Mouse (Mus musculus): Measurements from ENCODE around the gene Palld. TPM values are rescaled to one million over a fixed set of nuclear protein-coding genes. Genes with fewer than 3 reads are reported as not detected.

The Palld gene
- polyA plus RNA-seq, 1 experiment from 2014 or later, result 17.3 TPM

GRCm38 (mm10) chr8:61665021-61665420, 237.5 kb downstream of the Palld start:
- H3K9me3 ChIP-seq (ENCODE audit: control insufficient read depth, low read length), result no peaks in the 10 kb centered on the region
- H3K36me3 ChIP-seq (replicated peaks; ENCODE audit: control insufficient read depth, insufficient read depth), result no peaks in the 10 kb centered on the region
- H3K27ac ChIP-seq, result no peak overlapping the region
- no peaks in the 10 kb centered on the region for H3K27me3 ChIP-seq (ENCODE audit: control insufficient read depth, insufficient read depth, low read length)
- DNase-seq (ENCODE audit: low spot score) (no peak), ATAC-seq (ENCODE audit: low FRiP score) (no peak)
- WGBS, result 55% methylated on average over 8 of the region's 8 CpGs
- H3K9ac ChIP-seq, result no peak overlapping the region
- no peaks in the 10 kb centered on the region; the same call in 1 of the 2 replicates for H3K4me1 ChIP-seq (replicated peaks; ENCODE audit: control insufficient read depth, insufficient read depth, low read length)
- no peak overlapping the region for H3K4me3 ChIP-seq (replicated peaks; ENCODE audit: low read length)
- H3K4me2 ChIP-seq (replicated peaks), result no peak overlapping the region

- Histone ChIP-seq H3K4me3 (replicated peaks; ENCODE audit: low read length) (no peak overlapping the region), H3K27me3 (ENCODE audit: control insufficient read depth, insufficient read depth, low read length) (no peaks in the 10 kb centered on the region), H3K4me1 (replicated peaks; ENCODE audit: control insufficient read depth, insufficient read depth, low read length) (no peaks in the 10 kb centered on the region; the same call in 1 of the 2 replicates), H3K27ac (no peak overlapping the region), H3K9ac (no peak overlapping the region), H3K36me3 (replicated peaks; ENCODE audit: control insufficient read depth, insufficient read depth) (no peaks in the 10 kb centered on the region), H3K9me3 (ENCODE audit: control insufficient read depth, low read length) (no peaks in the 10 kb centered on the region), H3K4me2 (replicated peaks) (no peak overlapping the region)
- no peak for DNase-seq (ENCODE audit: low spot score)
- 86% methylated on average over 6 of the region's 6 CpGs for WGBS
- no peak for ATAC-seq (ENCODE audit: low FRiP score)
These were observed 238.3 kb downstream of the Palld start for GRCm38 (mm10) chr8:61664162-61664561.

DNA sequence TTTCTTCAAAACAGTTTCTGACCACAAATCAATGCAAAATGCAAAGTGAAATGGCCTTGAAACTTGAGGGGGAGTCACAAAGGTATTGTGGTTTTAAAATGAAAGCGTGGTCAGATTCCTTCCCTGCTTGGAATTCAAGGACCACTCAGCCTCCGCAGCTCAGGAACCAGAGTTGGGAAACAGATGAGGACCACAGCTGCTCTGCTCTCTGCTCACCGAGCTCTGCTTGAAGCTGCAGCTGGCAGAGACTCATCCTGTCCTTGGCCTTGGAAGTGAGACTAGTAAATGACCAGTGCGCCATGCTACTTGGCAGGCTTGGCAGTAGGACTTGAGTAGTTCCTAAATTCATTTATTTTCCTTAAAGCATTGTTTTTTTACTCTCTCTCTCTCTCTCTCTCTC, 239.7 kb downstream of the Palld start:
- Histone ChIP-seq H3K9me3 (ENCODE audit: control insufficient read depth, low read length) (no peaks in the 10 kb centered on the region), H3K27me3 (ENCODE audit: control insufficient read depth, insufficient read depth, low read length) (no peaks in the 10 kb centered on the region), H3K27ac (no peak overlapping the region), H3K4me2 (replicated peaks) (no peak overlapping the region), H3K4me1 (replicated peaks; ENCODE audit: control insufficient read depth, insufficient read depth, low read length) (no peaks in the 10 kb centered on the region; the same call in 1 of the 2 replicates), H3K4me3 (replicated peaks; ENCODE audit: low read length) (no peak overlapping the region), H3K9ac (no peak overlapping the region), H3K36me3 (replicated peaks; ENCODE audit: control insufficient read depth, insufficient read depth) (no peaks in the 10 kb centered on the region)
- WGBS, result 89% methylated on average over 4 of the region's 4 CpGs
- DNase-seq (ENCODE audit: low spot score) (no peak), ATAC-seq (ENCODE audit: low FRiP score) (no peak)

DNA sequence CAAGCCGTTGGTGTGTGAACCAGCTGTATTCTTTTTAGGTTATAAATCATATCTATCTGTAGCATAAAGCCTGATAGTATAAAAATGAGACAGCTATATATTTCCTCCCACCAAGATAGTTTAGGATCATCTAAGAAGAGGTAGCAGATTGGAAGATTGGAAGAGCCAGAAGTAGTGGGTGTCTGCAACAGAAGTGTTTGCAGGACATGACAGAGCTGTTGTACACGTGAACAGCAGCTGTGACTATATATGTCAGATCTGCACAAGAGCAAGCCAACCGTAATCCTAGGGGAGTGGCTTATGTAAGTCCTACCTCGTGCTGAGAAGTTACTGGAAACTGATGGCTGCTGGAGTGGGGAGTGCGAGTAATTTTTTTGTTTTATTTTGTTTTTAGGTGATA, 240.9 kb downstream of the Palld start:
- Histone ChIP-seq H3K27ac (no peak overlapping the region), H3K9me3 (ENCODE audit: control insufficient read depth, low read length) (no peaks in the 10 kb centered on the region), H3K4me1 (replicated peaks; ENCODE audit: control insufficient read depth, insufficient read depth, low read length) (no peaks in the 10 kb centered on the region; the same call in 1 of the 2 replicates), H3K9ac (no peak overlapping the region), H3K36me3 (replicated peaks; ENCODE audit: control insufficient read depth, insufficient read depth) (no peaks in the 10 kb centered on the region), H3K27me3 (ENCODE audit: control insufficient read depth, insufficient read depth, low read length) (no peaks in the 10 kb centered on the region), H3K4me3 (replicated peaks; ENCODE audit: low read length) (no peak overlapping the region), H3K4me2 (replicated peaks) (no peak overlapping the region)
- WGBS, result 95% methylated on average over 5 of the region's 5 CpGs
- no peak for ATAC-seq (ENCODE audit: low FRiP score)
- DNase-seq (ENCODE audit: low spot score), result no peak

DNA sequence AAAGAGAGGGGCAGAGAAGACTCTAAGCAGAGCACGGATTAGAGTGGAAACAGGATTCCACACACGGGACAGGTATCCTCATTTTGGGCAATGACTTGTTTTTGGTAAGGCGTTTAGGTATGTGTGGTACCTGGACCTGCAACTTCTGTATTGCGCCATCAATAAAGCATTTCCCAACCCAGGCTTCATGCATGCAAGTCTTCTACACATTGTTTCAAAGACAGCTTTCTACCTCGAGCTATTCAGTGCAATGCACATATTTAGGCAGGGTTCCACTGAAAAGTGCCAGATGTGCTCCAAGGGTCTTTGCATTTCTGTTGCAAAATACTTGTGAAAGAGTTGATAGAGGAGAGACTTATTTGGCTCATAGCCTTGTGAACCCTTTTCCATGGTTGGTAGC, 241.5 kb downstream of the Palld start:
- Histone ChIP-seq H3K4me2 (replicated peaks) (no peak overlapping the region), H3K27me3 (ENCODE audit: control insufficient read depth, insufficient read depth, low read length) (no peaks in the 10 kb centered on the region), H3K4me1 (replicated peaks; ENCODE audit: control insufficient read depth, insufficient read depth, low read length) (no peaks in the 10 kb centered on the region; the same call in 1 of the 2 replicates), H3K9ac (no peak overlapping the region), H3K27ac (no peak overlapping the region), H3K9me3 (ENCODE audit: control insufficient read depth, low read length) (no peaks in the 10 kb centered on the region), H3K4me3 (replicated peaks; ENCODE audit: low read length) (no peak overlapping the region), H3K36me3 (replicated peaks; ENCODE audit: control insufficient read depth, insufficient read depth) (no peaks in the 10 kb centered on the region)
- DNase-seq (ENCODE audit: low spot score), result no peak
- 94% methylated on average over 5 of the region's 5 CpGs for WGBS
- no peak for ATAC-seq (ENCODE audit: low FRiP score)

GRCm38 (mm10) chr8:61651955-61652354, 250.5 kb downstream of the Palld start:
- no peaks in the 10 kb centered on the region for H3K27me3 ChIP-seq (ENCODE audit: control insufficient read depth, insufficient read depth, low read length)
- no peaks in the 10 kb centered on the region for H3K36me3 ChIP-seq (replicated peaks; ENCODE audit: control insufficient read depth, insufficient read depth)
- no peak overlapping the region for H3K27ac ChIP-seq
- no peak overlapping the region for H3K9ac ChIP-seq
- no peak overlapping the region for H3K4me3 ChIP-seq (replicated peaks; ENCODE audit: low read length)
- WGBS, result 85% methylated on average over 6 of the region's 6 CpGs
- H3K4me1 ChIP-seq (replicated peaks; ENCODE audit: control insufficient read depth, insufficient read depth, low read length), result no peaks in the 10 kb centered on the region
- no peak overlapping the region for H3K4me2 ChIP-seq (replicated peaks)
- H3K9me3 ChIP-seq (ENCODE audit: control insufficient read depth, low read length), result no peaks in the 10 kb centered on the region
- no peak for DNase-seq (ENCODE audit: low spot score)
- no peak for ATAC-seq (ENCODE audit: low FRiP score)

GRCm38 (mm10) chr8:61646195-61646835, 256.2 kb downstream of the Palld start:
- Histone ChIP-seq H3K4me1 (replicated peaks; ENCODE audit: control insufficient read depth, insufficient read depth, low read length) (no peaks in the 10 kb centered on the region), H3K4me2 (replicated peaks) (no peak overlapping the region), H3K27me3 (ENCODE audit: control insufficient read depth, insufficient read depth, low read length) (no peaks in the 10 kb centered on the region), H3K36me3 (replicated peaks; ENCODE audit: control insufficient read depth, insufficient read depth) (no peaks in the 10 kb centered on the region), H3K27ac (no peak overlapping the region), H3K9ac (no peak overlapping the region), H3K9me3 (ENCODE audit: control insufficient read depth, low read length) (no peaks in the 10 kb centered on the region), H3K4me3 (replicated peaks; ENCODE audit: low read length) (no peak overlapping the region)
- no peak for ATAC-seq (ENCODE audit: low FRiP score)
- 81% methylated on average over 8 of the region's 8 CpGs for WGBS
- DNase-seq (ENCODE audit: low spot score), result no peak

GRCm38 (mm10) chr8:61645642-61646041, 256.8 kb downstream of the Palld start:
- no peak for ATAC-seq (ENCODE audit: low FRiP score)
- H3K27me3 ChIP-seq (ENCODE audit: control insufficient read depth, insufficient read depth, low read length), result no peaks in the 10 kb centered on the region
- WGBS, result 87% methylated on average over 6 of the region's 6 CpGs

GRCm38 (mm10) chr8:61643215-61643614, 259.3 kb downstream of the Palld start:
- Histone ChIP-seq H3K9me3 (ENCODE audit: control insufficient read depth, low read length) (no peaks in the 10 kb centered on the region), H3K4me2 (replicated peaks) (no peak overlapping the region), H3K4me1 (replicated peaks; ENCODE audit: control insufficient read depth, insufficient read depth, low read length) (no peaks in the 10 kb centered on the region), H3K27ac (no peak overlapping the region), H3K36me3 (replicated peaks; ENCODE audit: control insufficient read depth, insufficient read depth) (no peaks in the 10 kb centered on the region), H3K4me3 (replicated peaks; ENCODE audit: low read length) (no peak overlapping the region), H3K9ac (no peak overlapping the region), H3K27me3 (ENCODE audit: control insufficient read depth, insufficient read depth, low read length) (no peaks in the 10 kb centered on the region)
- DNase-seq (ENCODE audit: low spot score), result no peak
- WGBS, result 91% methylated on average over 3 of the region's 3 CpGs
- ATAC-seq (ENCODE audit: low FRiP score), result no peak

More at GRCm38 (mm10) chr8:61645642-61646041, 256.8 kb downstream of the Palld start:
- Histone ChIP-seq H3K9me3 (ENCODE audit: control insufficient read depth, low read length) (no peaks in the 10 kb centered on the region), H3K27ac (no peak overlapping the region), H3K36me3 (replicated peaks; ENCODE audit: control insufficient read depth, insufficient read depth) (no peaks in the 10 kb centered on the region), H3K4me3 (replicated peaks; ENCODE audit: low read length) (no peak overlapping the region), H3K4me1 (replicated peaks; ENCODE audit: control insufficient read depth, insufficient read depth, low read length) (no peaks in the 10 kb centered on the region), H3K9ac (no peak overlapping the region), H3K4me2 (replicated peaks) (no peak overlapping the region)
- no peak for DNase-seq (ENCODE audit: low spot score)

DNA sequence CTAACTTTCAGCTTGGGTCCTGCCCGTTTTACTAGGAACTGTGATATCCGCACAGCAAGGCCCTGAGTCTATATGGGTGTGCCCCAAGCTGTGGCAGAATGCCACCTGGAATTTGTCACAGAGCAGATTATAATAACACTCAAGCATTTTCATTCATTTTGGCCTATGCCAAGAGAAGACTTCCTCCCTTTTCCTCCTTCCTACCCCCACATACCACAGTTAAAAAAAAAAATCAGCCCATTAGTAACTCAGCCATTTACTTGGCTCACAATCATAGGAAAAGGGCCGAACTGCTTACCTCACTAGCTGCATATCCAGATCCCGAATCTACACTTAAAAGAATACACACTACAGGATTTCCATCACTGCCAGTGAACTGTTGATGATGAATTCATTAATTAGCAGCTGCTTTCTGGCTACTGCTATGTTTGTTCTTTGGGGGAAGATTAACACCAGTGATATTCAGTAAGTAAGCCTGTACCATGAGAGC, 260.1 kb downstream of the Palld start:
- ATAC-seq (ENCODE audit: low FRiP score) (no peak), DNase-seq (ENCODE audit: low spot score) (no peak)
- H3K4me2 ChIP-seq (replicated peaks), result no peak overlapping the region
- no peaks in the 10 kb centered on the region for H3K36me3 ChIP-seq (replicated peaks; ENCODE audit: control insufficient read depth, insufficient read depth)
- H3K27ac ChIP-seq, result no peak overlapping the region
- no peak overlapping the region for H3K4me3 ChIP-seq (replicated peaks; ENCODE audit: low read length)
- 86% methylated on average over 4 of the region's 4 CpGs for WGBS
- no peak overlapping the region for H3K9ac ChIP-seq
- no peaks in the 10 kb centered on the region for H3K27me3 ChIP-seq (ENCODE audit: control insufficient read depth, insufficient read depth, low read length)
- no peaks in the 10 kb centered on the region for H3K9me3 ChIP-seq (ENCODE audit: control insufficient read depth, low read length)
- H3K4me1 ChIP-seq (replicated peaks; ENCODE audit: control insufficient read depth, insufficient read depth, low read length), result no peaks in the 10 kb centered on the region
